Mouse (Mus musculus) gastrocnemius, postnatal 10 days (tissue): ENCODE results near the gene Rdh7. TPM values are rescaled to one million over a fixed set of nuclear protein-coding genes. Genes with fewer than 3 reads are reported as not detected.

Experiments used
- total RNA-seq, 2 experiments: library from RNA; stranded (reverse); gene quantifications; 2 replicates each; pipeline ENCODE4 v1.2.3; 2021

Gene Rdh7
- total RNA-seq, 2 experiments from 2014 or later = 0.23 TPM; not detected in 1

Other genes starting within 250 kb of the Rdh7 start
- gene Stat6, start 245.8 kb downstream of the Rdh7 start, total RNA-seq = 10 to 100 TPM; 15.8 to 24.4 TPM
- gene Nemp1, start 221.9 kb downstream of the Rdh7 start, total RNA-seq = 1 to 10 TPM; 2.8 to 5.3 TPM
- gene Nab2, start 220.2 kb downstream of the Rdh7 start, total RNA-seq = 10 to 100 TPM in 1 of 2 experiments, 1 to 10 TPM in 1; 7.0 to 13.2 TPM
- gene Myo1a, start 183.6 kb downstream of the Rdh7 start, total RNA-seq = under 1 TPM; 0.21 to 0.54 TPM
- gene Tac2, start 164.3 kb downstream of the Rdh7 start, total RNA-seq = under 1 TPM in 1 of 2 experiments, not detected in 1; 0.38 TPM
- 1 to 10 TPM; 5.9 to 6.0 TPM for gene Zbtb39, start 149.3 kb downstream of the Rdh7 start, total RNA-seq
- gene Gpr182, start 137.1 kb downstream of the Rdh7 start, total RNA-seq = under 1 TPM; 0.38 to 0.47 TPM
- under 1 TPM; 0.09 to 0.11 TPM for gene Rdh1, start 129.1 kb downstream of the Rdh7 start, total RNA-seq
- under 1 TPM in 1 of 2 experiments, not detected in 1; 0.34 TPM for gene Rdh16f1, start 129.0 kb downstream of the Rdh7 start, total RNA-seq
- under 1 TPM in 1 of 2 experiments, not detected in 1; 0.56 TPM for gene Rdh9, start 112.4 kb downstream of the Rdh7 start, total RNA-seq
- under 1 TPM in 1 of 2 experiments, not detected in 1; 0.09 TPM for gene Rdh16, start 87.7 kb downstream of the Rdh7 start, total RNA-seq
- not detected for gene Rdh19, start 38.9 kb downstream of the Rdh7 start, total RNA-seq
- gene Rdh16f2, start 22.3 kb downstream of the Rdh7 start, total RNA-seq = not detected
- gene Sdr9c7, start 9.7 kb upstream of the Rdh7 start, total RNA-seq = not detected
- gene Hsd17b6, start 118.8 kb upstream of the Rdh7 start, total RNA-seq = not detected
- 1 to 10 TPM; 5.0 to 6.5 TPM for gene Prim1, start 126.4 kb upstream of the Rdh7 start, total RNA-seq
- 100 to 1,000 TPM; 517 to 566 TPM for gene Naca, start 146.8 kb upstream of the Rdh7 start, total RNA-seq
- gene Ptges3, start 170.1 kb upstream of the Rdh7 start, total RNA-seq = 10 to 100 TPM; 76.1 to 84.5 TPM
- 1,000 to 10,000 TPM; 3,585 to 4,036 TPM for gene Atp5b, start 194.5 kb upstream of the Rdh7 start, total RNA-seq
- 10 to 100 TPM; 16.1 to 22.7 TPM for gene Baz2a, start 202.8 kb upstream of the Rdh7 start, total RNA-seq